Mouse (Mus musculus): Measurements from ENCODE around the gene Casq2.
"Not testable (repeated sequence)": the region's sequence is repeated elsewhere in the genome, so short reads cannot be mapped to it uniquely, and the experiment has no call there.

Casq2 gene

DNA sequence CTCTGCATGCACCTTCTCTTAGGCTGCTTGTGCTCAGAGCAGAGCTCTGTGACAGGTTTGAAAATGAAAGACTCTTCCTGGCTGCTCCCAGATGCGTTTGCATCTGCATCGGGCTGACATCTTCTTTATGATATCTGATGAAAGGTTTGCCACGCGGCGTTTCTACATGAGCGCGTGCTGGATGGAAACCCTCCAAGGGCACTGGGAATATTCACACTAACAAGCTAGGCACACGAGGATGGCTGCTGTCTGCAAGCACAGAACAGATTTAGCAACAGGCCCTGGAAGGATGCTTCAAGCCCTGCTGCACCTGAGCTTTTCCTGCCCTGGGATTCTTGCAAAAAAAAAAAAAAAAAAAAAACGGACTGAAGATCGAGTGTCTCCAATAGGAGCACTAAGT, 50.9 kb downstream of the Casq2 start:
- DNase-seq = no peak

DNA sequence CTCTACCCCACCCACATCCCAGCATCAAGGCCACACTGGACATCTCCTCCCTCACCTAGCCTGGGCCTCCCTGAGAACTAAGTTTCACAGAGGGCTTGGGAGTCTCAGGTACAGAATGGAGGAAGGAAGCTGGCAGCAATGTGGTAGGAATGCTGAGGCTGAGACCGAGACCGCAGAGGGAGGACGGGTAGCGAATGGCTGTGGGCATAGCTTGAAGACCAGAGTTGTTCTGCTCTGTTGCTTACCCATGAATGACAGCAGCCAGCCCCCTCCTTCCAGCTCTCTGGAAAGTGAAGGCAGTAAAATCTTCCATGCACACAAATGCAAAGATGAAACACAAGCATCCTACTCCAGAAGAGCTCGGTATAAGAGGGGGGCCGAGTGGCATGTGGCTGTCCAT, 52.7 kb downstream of the Casq2 start:
- no peak for DNase-seq

DNA sequence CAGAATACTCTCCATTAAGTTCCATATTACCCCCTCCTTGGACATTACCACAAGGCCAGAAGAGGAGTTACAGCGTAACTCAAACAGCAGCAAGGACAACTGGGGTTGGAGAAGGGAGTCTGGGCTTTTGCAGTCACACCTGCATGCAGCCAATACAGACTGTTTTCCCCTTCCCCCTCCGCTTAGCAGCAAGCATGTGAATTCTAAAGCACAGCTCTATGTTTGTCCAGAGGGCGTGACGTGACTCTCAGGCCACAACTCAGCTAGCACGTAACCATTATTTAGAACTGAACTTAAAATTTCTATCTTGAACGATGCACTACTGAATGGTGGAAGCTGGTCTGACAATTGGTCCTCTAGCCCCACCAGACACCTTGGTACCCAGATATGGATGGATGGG, 54.4 kb downstream of the Casq2 start:
- DNase-seq = no peak

DNA sequence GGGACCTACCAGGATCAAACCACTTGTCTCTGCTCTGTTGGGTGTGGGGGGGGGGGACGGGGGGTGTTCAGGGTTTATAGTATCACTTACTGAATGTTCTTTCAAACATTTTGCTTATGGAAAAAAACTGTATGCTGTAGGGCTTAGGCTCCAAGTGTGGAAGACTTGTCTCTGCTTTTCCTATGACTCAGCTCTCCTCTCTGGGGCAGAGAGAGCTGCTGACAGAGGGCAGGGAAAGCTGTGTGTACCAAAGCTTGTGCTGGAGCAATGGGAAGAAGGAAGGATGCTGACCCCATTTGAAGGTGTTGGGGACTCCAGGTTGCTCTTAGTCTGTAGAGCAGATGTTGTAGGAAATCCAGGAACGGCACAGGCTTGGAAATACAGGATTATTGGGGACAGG, 55.2 kb downstream of the Casq2 start:
- no peak for DNase-seq

DNA sequence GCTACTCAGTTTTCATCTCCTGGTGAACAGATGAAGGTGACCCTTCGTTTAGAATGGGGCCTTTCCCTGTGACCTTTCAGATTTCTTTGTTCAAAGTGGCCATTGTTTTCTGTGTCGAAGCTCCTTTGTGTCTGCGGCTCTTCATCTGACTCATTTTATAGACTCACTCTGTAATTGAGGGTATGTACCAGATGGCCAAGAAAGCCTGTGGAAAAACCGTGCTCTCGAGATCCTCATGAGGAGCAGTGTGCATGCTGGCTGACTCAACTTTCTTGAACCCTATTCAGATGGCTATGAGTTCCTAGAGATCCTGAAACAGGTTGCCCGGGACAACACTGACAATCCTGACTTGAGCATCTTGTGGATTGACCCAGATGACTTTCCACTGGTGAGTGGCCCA, 55.7 kb downstream of the Casq2 start:
- DNase-seq = no peak

DNA sequence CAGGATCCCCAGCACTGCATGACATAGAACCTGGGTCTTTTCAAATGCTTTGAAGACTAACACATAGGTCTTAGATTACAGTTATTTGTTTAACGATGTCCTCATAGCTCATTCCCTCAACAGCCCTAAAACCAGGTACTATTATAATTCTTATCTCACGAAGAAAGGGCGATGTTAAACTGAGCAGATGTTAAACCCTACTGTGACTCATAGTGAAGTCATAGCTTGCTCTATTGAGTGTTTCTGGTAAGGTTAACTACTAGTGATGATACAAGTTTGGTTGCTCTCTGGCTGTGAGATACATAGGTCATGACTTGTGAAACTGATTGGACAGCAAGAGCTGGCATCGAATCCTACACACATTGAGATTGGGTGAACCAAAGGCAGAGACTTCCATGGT, 56.7 kb downstream of the Casq2 start:
- DNase-seq = no peak

DNA sequence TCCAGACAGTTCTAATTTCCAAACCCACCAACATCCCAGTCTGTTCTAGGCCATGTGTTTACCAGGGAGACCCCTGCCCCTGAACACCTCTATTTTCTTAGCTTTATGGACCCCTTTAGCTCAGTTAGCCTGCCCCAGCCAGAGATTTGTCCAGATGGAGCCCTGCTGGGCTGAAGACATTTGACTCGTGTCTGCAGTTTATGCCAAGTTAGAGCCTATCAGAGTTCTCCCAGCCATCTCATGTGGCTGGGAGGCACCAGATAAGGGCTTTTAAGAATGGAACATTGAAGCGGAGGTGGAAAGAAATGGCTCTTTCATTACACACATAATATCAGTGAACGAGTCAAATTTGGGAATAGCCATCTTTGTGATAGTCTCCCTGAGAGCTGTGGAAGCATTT, 57.3 kb downstream of the Casq2 start:
- no peak for DNase-seq

DNA sequence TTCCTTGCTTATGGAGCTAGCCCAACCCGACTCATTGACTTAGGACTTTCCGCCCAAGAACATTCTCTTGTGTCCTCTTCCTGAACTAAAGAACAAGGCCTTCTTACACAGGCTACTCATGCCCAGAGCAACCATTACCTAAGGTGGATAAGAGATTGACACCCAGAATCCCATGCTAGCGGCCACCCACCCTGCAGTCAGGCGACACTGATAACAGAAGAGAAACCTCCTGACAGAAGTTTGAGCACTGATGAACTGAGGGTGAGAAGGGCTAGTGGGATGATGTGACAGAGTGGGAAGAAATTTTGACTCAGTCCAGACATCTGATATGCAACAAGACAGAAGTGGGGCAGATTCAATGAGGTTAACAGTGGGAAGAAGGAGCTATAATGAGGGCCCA, 58.2 kb downstream of the Casq2 start:
- DNase-seq = no peak

DNA sequence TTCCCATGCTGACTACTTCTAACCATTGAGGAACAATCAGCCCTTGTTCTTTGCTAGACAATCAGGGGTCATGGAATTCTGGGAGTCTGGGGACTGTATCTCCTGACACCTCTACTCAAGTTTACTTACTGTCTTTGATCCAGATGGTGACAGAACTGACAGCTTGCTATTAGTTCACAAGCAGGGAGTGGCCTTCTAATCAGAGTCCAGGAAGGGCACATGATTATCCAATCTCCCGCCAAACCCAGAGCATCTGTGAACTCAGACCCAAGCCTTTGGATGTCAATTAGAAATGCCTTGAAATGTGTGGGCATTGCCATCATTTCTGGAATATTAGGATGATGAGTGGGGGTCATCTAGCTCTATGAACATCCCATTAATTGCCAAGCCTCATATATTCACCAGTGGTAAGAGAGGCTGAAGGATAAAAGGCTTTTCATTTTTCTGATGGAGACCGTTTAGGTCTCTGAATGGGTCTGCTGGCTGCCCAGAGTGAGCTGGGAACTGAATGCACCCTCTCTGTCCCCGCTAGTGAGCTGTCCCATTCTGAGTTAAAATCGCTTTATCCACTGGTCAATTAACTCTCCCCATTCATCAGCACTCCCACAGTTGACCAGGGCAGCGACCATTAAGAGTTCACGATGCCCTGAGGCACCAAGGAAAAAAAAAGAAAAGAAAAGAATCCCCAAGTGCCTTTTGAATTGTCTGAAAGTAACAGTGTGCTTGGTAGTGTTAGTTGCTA, 59.6 kb downstream of the Casq2 start:
- DNase-seq = no peak

DNA sequence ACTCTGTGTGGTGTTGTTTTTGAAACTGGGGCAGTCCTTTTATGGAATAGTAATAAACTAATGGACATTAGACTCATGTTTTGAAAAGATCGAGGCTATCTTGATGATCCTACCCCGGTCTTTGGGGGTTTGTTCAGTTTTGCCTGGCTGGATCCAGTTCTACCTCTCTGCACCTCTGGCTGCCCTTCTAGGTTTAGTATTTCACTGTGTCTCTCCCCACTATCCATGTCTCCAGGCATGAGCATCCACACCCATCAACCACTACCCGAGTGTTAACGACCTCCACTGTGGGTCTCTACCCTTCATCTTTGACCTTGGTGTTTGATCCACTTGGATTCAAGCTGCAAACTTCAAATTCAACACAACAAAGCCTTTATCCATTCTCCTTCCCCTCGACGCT, 60.2 kb downstream of the Casq2 start:
- no peak for DNase-seq

DNA sequence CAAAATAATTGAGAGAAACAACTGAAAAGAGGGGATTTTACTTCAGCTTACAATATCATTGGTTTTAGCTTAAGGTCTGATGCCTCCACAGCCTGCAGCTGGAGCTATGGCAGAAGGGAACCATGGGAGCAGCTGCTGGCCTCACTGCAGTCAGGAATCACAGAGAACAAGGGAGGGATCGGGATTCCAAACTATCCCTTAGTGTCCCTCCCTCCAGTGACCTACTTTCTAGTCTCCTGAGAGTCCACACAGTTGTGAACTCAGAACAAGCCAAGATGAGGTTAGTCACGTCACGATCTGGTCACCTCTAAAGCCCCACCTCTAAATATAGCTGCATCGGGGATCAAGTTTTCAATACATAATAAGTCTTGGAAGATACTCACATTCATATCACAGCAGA, 61.0 kb downstream of the Casq2 start:
- no peak for DNase-seq

DNA sequence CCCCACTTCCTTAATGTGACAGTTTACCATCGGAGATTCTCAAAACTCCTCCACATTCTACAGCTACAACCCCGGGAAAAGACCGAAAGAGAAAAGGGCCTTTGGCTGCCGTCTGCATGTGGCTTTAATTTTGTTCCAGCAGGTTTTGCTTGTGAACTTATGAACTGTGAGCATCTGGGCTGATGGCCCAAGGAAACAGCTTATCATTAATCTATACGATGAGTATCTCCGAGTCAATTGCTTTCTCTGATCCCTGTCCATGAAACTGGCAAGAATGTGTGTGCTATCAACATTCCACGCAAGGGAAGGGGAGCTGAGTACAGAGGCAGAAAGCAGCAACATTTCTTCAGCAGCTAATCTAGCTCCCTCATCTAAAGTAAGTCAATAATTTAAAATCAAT, 63.7 kb downstream of the Casq2 start:
- no peak for DNase-seq

DNA sequence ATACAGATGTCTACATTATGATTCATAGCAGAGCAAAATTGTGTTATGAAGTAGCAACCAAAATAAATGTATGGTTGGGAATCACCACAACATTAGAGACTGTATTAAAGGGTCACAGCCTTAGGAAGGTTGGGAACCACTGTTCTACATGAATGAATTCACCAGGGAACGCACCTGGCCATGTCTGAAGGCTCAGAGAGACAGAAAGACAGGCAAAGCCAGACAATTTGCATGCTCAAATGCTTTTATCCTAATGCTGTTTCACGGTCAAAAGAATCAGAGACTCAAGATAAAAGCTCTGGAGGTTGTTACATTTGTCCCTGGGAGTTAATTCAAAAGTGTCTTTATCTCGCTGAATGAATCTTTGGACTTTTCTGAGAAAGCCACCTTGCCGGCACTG, 65.6 kb downstream of the Casq2 start:
- no peak for DNase-seq

DNA sequence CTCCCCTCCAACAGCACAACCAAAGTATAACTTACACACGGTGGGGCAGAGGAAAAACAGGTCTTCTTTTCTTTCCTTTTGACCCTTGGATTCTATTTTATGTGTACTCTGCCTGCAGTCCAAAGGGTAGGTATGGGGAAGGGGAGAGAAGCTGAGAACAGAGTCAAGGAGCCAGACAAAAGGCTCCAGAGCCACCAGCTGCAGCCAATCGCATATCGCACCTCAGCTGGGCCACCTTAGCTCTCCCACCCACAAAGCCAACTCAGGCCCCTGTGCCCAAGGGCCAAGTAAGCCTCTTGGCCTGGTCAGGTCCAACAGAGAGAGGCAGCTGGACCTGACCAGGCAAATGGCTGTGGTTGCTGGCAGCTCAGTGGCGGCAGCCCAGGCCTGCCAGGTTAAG, 66.3 kb downstream of the Casq2 start:
- no peak for DNase-seq

DNA sequence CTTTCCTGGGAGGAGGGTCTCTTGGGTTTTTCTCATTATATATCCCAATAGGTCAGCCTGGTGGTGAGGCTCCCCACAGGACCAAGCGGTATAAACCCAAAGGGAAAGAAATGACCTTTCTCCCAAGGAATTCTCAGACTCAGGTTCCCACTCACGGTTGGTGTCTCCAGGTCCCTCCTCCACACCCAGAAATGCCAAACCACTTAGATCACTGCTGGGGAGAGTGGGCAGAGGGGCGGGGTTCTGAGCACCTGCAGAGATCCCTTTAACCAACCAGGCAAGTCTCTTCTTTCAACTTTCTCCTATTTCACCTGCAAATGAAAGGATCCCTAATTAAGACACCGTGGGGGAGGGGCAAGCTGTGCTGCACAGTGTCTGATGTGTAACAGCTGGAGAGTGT, 66.7 kb downstream of the Casq2 start:
- DNase-seq = peak; percentile 45 to 65

DNA sequence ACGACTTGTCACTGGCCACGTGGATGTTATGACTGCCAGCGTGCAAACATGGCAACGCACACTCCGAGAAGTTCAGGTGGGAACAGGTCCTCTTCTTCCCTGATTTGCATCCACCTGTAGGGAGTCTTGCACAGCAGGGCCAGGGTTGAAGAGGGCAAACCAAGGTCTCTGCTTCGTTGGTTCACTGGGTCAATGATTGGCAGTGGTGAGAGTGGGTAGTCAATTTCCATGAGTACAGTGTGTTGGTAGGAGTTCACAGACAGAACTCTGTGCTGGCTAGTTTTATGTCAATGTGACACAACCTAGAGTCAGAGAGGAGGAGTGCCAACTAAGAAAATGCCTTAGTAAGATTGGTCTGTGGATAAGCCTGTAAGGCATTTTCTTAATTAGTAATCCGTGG, 67.9 kb downstream of the Casq2 start:
- DNase-seq = no peak

DNA sequence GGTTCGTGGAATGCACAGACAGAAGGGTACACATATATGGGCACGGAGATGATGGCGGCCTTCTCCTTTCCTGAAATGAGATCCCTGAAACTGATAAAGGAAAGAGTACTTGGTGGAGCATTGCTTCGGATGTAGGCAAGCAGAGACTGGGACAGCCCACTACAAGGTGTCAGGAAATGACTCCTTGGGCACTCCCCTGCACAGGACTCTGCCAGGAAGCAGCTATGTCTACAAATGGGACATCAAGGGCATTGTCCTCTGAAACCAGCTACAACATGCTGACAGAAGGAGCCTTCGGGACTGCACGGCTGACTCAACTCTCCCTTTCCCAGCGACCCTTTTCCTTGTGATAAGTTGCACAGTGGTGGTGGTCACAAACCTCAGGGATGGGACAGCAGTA, 70.5 kb downstream of the Casq2 start:
- DNase-seq = peak; percentile 34 to 37

DNA sequence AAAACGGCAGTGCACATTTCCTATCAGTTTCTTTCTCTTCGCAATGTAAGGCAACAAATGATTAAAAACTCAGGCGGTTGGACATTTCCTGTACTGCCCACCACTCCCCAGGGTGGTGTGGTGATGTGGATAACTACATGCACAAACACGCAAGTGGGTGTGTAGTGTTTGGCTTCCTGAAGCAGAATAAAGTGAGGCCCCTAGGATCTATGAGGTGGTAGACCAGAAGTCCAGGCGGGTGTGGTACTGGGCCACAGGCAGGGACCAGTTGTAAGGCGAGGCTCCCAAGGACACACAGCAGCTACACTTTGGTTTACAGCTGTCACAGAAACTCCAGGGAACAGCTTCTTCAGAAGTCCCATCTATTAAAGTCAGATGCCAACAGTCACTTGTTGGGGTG, 71.4 kb downstream of the Casq2 start:
- no peak for DNase-seq

DNA sequence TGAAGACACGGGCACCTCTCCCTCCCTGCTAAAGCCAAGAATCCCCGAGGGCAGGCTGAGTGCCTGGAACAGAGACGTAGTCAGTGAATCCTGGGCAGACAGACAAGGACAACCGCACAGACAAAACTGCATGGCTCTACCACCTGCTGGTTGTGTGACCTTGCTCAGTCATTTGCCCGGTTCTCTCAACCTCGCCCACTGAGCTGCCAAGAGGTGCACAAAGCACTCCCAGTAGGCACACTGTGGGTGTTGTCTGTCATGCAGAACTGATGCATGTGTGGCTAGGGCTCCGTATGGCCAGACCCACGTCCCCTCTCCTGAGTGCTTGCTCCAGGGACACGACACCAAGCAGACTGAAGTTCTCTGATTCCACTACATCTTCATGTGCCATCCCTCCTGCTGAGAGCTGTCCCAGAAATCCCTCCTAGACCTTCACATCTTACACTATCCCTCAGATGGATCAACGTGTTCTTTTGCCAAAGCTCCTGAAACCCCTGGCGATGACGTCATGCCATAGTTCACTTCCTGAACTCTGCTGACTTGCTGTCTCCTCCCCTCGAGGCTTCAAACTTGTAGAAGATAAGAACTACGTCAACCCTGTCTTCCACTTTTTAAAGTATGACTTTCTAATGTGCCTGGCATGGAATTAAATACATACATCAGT, 72.7 kb downstream of the Casq2 start:
- no peak for DNase-seq

DNA sequence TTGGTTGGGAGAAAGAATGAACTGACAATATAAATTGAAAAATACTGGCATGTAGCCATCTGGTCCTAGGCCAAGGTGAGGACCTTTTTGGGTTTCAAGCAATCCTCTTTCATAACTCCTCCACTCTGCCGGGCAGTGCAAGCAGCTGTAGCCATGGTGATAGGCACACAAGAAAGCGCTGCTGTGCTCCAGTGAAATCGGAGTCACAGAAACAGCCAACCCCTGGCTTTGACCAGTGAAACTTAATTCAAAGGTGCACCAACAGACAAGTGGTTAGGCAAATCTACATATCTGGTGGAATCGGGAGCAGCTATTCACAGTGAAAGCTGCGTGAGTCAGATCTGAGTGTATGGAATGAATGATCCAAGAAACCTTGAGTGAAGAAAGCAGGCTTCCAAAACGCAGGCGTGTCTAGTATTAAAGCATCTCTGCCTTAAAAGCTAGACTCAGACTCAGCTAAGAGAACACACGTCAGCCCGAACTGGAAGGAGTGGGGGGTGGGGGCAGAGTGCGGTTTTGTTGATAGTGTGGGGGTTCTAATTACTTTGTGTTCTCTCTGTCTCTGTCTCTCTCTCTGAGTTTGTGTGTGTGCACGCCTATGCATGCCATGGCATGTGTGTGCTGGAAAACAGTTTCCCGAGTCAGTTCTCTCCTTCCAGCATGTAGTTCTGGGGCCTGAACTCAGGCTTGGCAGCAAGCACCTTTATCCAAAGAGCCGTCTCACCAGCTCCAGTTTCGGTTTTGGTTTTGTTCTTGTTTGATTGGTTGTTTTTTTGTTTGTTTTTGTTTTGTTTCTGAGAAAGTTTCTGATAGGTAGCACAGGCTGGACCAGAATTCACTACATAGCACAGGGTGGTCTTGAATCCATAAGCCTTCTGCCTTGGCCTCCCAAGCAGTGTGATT, 73.5 kb downstream of the Casq2 start:
- peak; percentile 65 to 69 for DNase-seq

DNA sequence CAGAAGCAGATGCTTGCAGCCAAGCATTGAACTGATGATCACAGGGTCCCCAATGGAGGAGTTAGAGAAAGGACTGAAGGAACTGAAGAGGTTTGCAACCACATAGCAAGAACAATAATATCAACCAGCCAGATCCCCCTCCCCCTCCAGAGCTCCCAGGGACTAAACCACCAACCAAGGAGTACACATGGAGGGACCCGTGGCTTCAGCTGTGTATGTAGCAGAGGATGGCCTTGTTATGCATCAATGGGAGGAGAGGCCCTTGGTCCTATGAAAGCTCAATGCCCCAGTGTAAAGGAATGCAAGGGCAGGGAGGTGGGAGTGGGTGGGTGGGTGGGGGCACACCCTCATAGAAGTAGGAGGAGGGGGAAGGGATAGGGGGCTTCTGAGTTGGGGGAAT, 77.6 kb downstream of the Casq2 start:
- not testable (repeated sequence) for DNase-seq

DNA sequence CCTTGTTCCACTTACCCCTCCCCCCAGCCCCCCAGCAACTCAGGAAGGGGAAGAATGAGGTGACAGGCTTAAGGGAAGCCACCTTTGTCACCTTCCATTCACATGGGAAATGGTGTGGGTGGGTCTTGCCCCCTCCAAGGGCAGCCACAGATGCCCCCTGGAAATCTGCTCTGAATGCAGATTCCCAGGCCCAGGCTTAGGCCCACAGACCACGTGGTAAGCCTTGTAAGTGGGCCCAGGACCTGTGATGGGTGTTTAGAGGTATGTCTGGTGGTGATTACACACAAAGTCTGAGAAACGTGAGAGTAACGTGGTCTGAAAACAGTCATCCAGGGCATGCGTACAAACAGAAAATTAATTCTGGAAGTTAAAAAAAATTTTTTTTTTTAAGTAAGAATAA, 78.7 kb downstream of the Casq2 start:
- DNase-seq = no peak

DNA sequence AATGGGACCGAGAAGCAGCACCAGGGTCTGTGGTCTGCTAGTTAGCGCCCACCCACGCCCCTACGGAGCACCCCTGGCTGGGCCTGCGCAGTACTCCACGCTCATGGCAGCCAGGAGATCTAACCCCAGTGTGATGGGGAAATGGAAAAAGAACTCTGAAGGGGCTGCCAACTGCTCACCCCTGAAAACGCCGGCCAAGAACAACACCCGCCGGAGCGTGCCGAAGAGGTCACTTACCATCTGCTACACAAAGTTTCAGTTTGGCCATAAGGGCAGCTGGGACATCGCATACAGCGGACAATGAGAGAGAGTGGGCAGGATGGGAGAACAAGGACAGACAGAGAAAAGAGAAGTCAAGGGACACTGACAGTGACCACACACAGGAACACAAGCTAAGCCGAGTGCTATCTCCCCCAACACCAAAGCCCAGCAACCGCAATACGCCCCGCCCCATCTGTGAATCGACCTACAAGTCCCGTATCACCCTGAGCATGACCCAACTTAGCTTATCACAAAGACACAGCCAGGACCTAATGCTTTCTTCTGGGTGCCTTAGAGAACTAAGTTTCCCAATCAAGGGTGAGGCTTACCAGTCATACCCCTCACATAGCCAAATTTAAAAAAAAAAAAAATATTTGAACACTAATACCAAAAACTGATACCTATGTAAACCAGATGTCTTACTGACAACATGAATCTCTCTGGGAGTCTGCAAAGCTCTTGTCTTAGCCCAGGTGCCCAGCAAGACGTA, 79.5 kb downstream of the Casq2 start:
- DNase-seq = peak; percentile 38 to 81
